Comparison of ENCODE assay signal across 16 mouse cellular contexts in the genomic region with DNA sequence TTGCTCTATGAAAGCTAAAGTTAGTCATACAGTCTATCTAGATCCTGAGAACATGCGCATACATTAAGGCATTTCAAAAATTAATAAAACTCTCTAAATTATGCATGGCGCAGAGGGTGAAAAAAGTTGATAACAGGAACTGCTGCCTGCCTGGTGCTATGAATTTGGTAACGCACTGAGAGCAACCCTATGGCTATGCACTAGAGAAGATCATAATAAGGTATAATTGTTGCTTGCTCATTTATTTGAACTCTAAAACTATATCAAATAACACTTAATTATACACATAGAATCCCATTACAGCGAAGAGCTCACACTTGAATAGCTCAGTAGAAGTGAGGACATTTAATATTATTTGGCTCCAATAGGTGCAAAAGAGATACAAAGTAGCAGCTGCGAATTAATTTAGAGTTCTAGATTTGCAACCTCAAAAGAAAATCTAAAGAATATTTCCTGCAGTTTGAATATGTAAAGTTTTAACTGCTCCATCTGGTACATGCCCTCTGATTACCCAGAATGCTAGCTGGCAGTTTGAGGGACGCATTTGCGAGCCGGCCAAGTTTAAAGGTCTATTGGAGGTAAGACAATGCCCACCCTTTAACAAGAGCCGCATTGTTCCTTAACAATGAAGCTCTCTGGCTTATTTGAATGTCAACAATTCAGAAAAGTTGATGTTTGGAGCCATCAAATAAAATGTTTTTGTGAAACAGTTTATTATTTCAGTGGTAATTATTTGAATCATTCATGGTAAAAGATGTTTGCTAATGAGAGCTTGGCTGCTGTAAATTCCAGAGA. TPM values are rescaled to one million over a fixed set of nuclear protein-coding genes. Genes with fewer than 3 reads are reported as not detected.
DNase-seq lines count a peak whose midpoint lies in the region; ATAC-seq lines count a peak whose summit lies in the region.
"Had no signal": no experiment of that assay in that cellular context is flagged by ENCODE, and none has a peak within 500 bp of the region (broad histone marks: within the 10 kb centered on the region; RNA-seq: fewer than 3 reads in every experiment).

No protein-coding gene starts in this region.

- no peak overlapping the region for H3K4me3 ChIP-seq in hindbrain, embryonic 11.5 days (ENCODE audit: low read depth, low read length)
- H3K4me3 ChIP-seq in hindbrain, embryonic 16.5 days (ENCODE audit: low read length): no peak overlapping the region
- H3K4me3 ChIP-seq in forebrain, embryonic 15.5 days: no peak overlapping the region
- H3K4me3 ChIP-seq in midbrain, embryonic 16.5 days (ENCODE audit: low read depth, low read length): no peak overlapping the region
- H3K4me3 ChIP-seq: stomach, embryonic 15.5 days had no signal

- peak; percentile 27 for DNase-seq in hindbrain, embryonic 11.5 days (ENCODE audit: low spot score)
- DNase-seq in ZHBTc4 (ENCODE audit: low read depth, low spot score): peak; percentile 10
- no peak for DNase-seq in urinary bladder, adult 18-20 months (ENCODE audit: low spot score in 2 of 2)
- DNase-seq in testis, postnatal 14 days (ENCODE audit: low spot score): no peak
- DNase-seq: cerebellum, adult 11 months; heart, postnatal 14 days; kidney, postnatal 14 days; left cerebral cortex, postnatal 4 days; lung, postnatal 10 days; thymus, postnatal 4 days had no signal

- H3K9ac ChIP-seq in hindbrain, embryonic 11.5 days (ENCODE audit: low read depth, low read length): no peak overlapping the region
- H3K9ac ChIP-seq in hindbrain, embryonic 16.5 days (ENCODE audit: low read depth, low read length): no peak overlapping the region
- no peak overlapping the region for H3K9ac ChIP-seq in forebrain, embryonic 15.5 days (replicated peaks)
- no peak overlapping the region for H3K9ac ChIP-seq in midbrain, embryonic 16.5 days (ENCODE audit: low read depth, low read length)
- H3K9ac ChIP-seq: liver, embryonic 14.5 days; stomach, embryonic 15.5 days had no signal

- no peaks in the 10 kb centered on the region for H3K36me3 ChIP-seq in hindbrain, embryonic 11.5 days (ENCODE audit: control insufficient read depth, insufficient read depth, low read length)
- H3K36me3 ChIP-seq in hindbrain, embryonic 16.5 days (ENCODE audit: control insufficient read depth, insufficient read depth, low read length): no peaks in the 10 kb centered on the region
- H3K36me3 ChIP-seq in forebrain, embryonic 15.5 days: no peaks in the 10 kb centered on the region
- H3K36me3 ChIP-seq in midbrain, embryonic 16.5 days (ENCODE audit: control insufficient read depth, insufficient read depth, low read length): no peaks in the 10 kb centered on the region
- H3K36me3 ChIP-seq: stomach, embryonic 15.5 days had no signal

- H3K4me1 ChIP-seq in hindbrain, embryonic 11.5 days (replicated peaks; ENCODE audit: control insufficient read depth, insufficient read depth, low read length): no peaks in the 10 kb centered on the region
- no peaks in the 10 kb centered on the region; the same call in 1 of the 2 replicates for H3K4me1 ChIP-seq in hindbrain, embryonic 16.5 days (ENCODE audit: control insufficient read depth, insufficient read depth, low read depth, low read length)
- H3K4me1 ChIP-seq in forebrain, embryonic 15.5 days: peaks cover 23% of the 10 kb centered on the region
- H3K4me1 ChIP-seq in midbrain, embryonic 16.5 days (ENCODE audit: control insufficient read depth, insufficient read depth, low read length): peaks cover 9% of the 10 kb centered on the region
- H3K4me1 ChIP-seq: stomach, embryonic 15.5 days had no signal

- 0 out of 2 replicates have a peak, but pooled peaks cover 3% of the 10 kb centered on the region for H3K9me3 ChIP-seq in hindbrain, embryonic 11.5 days (ENCODE audit: control insufficient read depth, low read length)
- peaks cover 6% of the 10 kb centered on the region; the same call in 1 of the 2 replicates for H3K9me3 ChIP-seq in hindbrain, embryonic 16.5 days (ENCODE audit: control insufficient read depth, low read length)
- 0 out of 2 replicates have a peak, but pooled peaks cover 6% of the 10 kb centered on the region for H3K9me3 ChIP-seq in forebrain, embryonic 15.5 days
- H3K9me3 ChIP-seq in midbrain, embryonic 16.5 days (replicated peaks; ENCODE audit: control insufficient read depth, low read length, poor library complexity, severe bottlenecking): peaks cover 7% of the 10 kb centered on the region
- H3K9me3 ChIP-seq: stomach, embryonic 15.5 days had no signal

- no peaks in the 10 kb centered on the region for H3K27me3 ChIP-seq in hindbrain, embryonic 11.5 days (ENCODE audit: control insufficient read depth, insufficient read depth, low read length)
- no peaks in the 10 kb centered on the region for H3K27me3 ChIP-seq in hindbrain, embryonic 16.5 days (replicated peaks; ENCODE audit: control insufficient read depth, insufficient read depth, low read length)
- no peaks in the 10 kb centered on the region for H3K27me3 ChIP-seq in forebrain, embryonic 15.5 days
- H3K27me3 ChIP-seq in midbrain, embryonic 16.5 days (ENCODE audit: control insufficient read depth, insufficient read depth, low read depth, low read length): no peaks in the 10 kb centered on the region
- H3K27me3 ChIP-seq: stomach, embryonic 15.5 days had no signal

- 65% methylated on average over 9 of the region's 9 CpGs for WGBS in hindbrain, embryonic 11.5 days
- WGBS in hindbrain, embryonic 16.5 days: 51% methylated on average over 9 of the region's 9 CpGs
- 28% methylated on average over 9 of the region's 9 CpGs for WGBS in forebrain, embryonic 15.5 days
- WGBS in midbrain, embryonic 16.5 days: 39% methylated on average over 9 of the region's 9 CpGs

- peak; percentile 87 for ATAC-seq in hindbrain, embryonic 11.5 days (ENCODE audit: low FRiP score)
- no peak for ATAC-seq in hindbrain, embryonic 16.5 days
- ATAC-seq in forebrain, embryonic 15.5 days (replicated peaks): peak; percentile 92
- peak; percentile 82 for ATAC-seq in midbrain, embryonic 16.5 days
- ATAC-seq: intestine, embryonic 16.5 days had no signal

- no peak overlapping the region for H3K4me2 ChIP-seq in hindbrain, embryonic 11.5 days (replicated peaks; ENCODE audit: low read depth, low read length)
- no peak overlapping the region for H3K4me2 ChIP-seq in hindbrain, embryonic 16.5 days (ENCODE audit: low read length)
- H3K4me2 ChIP-seq in forebrain, embryonic 15.5 days (replicated peaks): 0 out of 2 replicates have a peak overlapping the region, but pooled peaks have one; percentile 7
- H3K4me2 ChIP-seq in midbrain, embryonic 16.5 days (ENCODE audit: low read length): peak overlapping the region; percentile 14; the same call in 1 of the 2 replicates
- H3K4me2 ChIP-seq: stomach, embryonic 15.5 days had no signal

- no peak overlapping the region for H3K27ac ChIP-seq in hindbrain, embryonic 11.5 days (ENCODE audit: low read depth, low read length)
- H3K27ac ChIP-seq in hindbrain, embryonic 16.5 days (ENCODE audit: low read depth, low read length): no peak overlapping the region
- peak overlapping the region; percentile 63 for H3K27ac ChIP-seq in forebrain, embryonic 15.5 days (replicated peaks)
- H3K27ac ChIP-seq in midbrain, embryonic 16.5 days (ENCODE audit: low read length): no peak overlapping the region
- H3K27ac ChIP-seq: liver, embryonic 14.5 days; stomach, embryonic 15.5 days had no signal

RNA-seq across cellular contexts. Expression of a gene that starts 56.0 kb away (rescaled TPM):
- polyA plus RNA-seq in hindbrain, embryonic 11.5 days (2014; fragmentation: Nextera tagmentation; extraction: Ambion mirVana): 9.9 and 11.6 TPM in 2 replicates
- 17.9 and 19.3 TPM in 2 replicates for polyA plus RNA-seq in hindbrain, embryonic 16.5 days (2015; fragmentation: Nextera tagmentation; extraction: Ambion mirVana)
- polyA plus RNA-seq in forebrain, embryonic 15.5 days (2015; fragmentation: Nextera tagmentation; extraction: Ambion mirVana): 11.4 and 11.9 TPM in 2 replicates
- polyA plus RNA-seq in midbrain, embryonic 16.5 days (2015; fragmentation: Nextera tagmentation; extraction: Ambion mirVana): 15.8 and 17.3 TPM in 2 replicates

Comparison
In these comparisons a context has a peak if more than half of its experiments do, and no peak if none do; other contexts are left out.
1. DNase-seq: peak in hindbrain, embryonic 11.5 days (single experiment) and ZHBTc4 (single experiment); none in urinary bladder, adult 18-20 months (0 of 2) and testis, postnatal 14 days (single experiment).
2. H3K4me2 ChIP-seq: peak in forebrain, embryonic 15.5 days (single experiment) and midbrain, embryonic 16.5 days (single experiment); none in hindbrain, embryonic 11.5 days (single experiment) and hindbrain, embryonic 16.5 days (single experiment).